Mouse (Mus musculus) ES-E14 (cell line): ENCODE results near the gene Tbc1d10c. TPM values are rescaled to one million over a fixed set of nuclear protein-coding genes. Genes with fewer than 3 reads are reported as not detected.

Experiments used
- DNase-seq: peaks from one replicate; pipeline ENCODE4 v3.0.0-alpha.2; 2013; ENCODE audit warnings: low read depth, low spot score
- H3K27ac ChIP-seq: 2 replicates; pipeline ENCODE4 v1.5.1; 2012; ENCODE audit warnings: low read depth, mild to moderate bottlenecking, low read length, moderate library complexity, mixed read lengths; ENCODE audit not compliant: poor library complexity, insufficient read depth, severe bottlenecking
- H3K36me3 ChIP-seq: 2 replicates; pipeline ENCODE4 v1.6.1; 2012; ENCODE audit warnings: mild to moderate bottlenecking, low read length, moderate library complexity, mixed read lengths; ENCODE audit not compliant: control insufficient read depth, poor library complexity, insufficient read depth, severe bottlenecking
- H3K4me1 ChIP-seq, 2 experiments: fragments of 150-350 bp in 1 of 2; sonication (generic) in 1 of 2; 2 replicates each; pipeline ENCODE4 v1.6.1; 2012; ENCODE audit warnings: low read length in 2 of 2, mild to moderate bottlenecking in 1 of 2, mixed read lengths in 1 of 2; ENCODE audit not compliant: control insufficient read depth in 2 of 2, insufficient read depth in 2 of 2, poor library complexity in 1 of 2
- H3K4me3 ChIP-seq, 2 experiments: fragments of 150-350 bp in 1 of 2; sonication (generic) in 1 of 2; 2 replicates each; pipeline ENCODE4 v1.5.1; 2012; ENCODE audit warnings: low read length in 2 of 2, low read depth in 1 of 2, mild to moderate bottlenecking in 1 of 2, mixed read lengths in 1 of 2; ENCODE audit not compliant: insufficient read depth in 1 of 2, poor library complexity in 1 of 2, severe bottlenecking in 1 of 2
- H3K9ac ChIP-seq: 2 replicates; pipeline ENCODE4 v1.6.1; 2012; ENCODE audit warnings: low read depth, mild to moderate bottlenecking, low read length, mixed read lengths; ENCODE audit not compliant: poor library complexity, insufficient read depth, severe bottlenecking
- H3K9me3 ChIP-seq: fragments of 150-350 bp; sonication (generic); 2 replicates; pipeline ENCODE4 v1.6.1; 2012; ENCODE audit warnings: low read depth, mild to moderate bottlenecking, low read length; ENCODE audit not compliant: control insufficient read depth, insufficient read depth
- CHD2 ChIP-seq: IDR thresholded peaks from 2 replicates; pipeline ENCODE4 v1.6.1; 2014; ENCODE audit warnings: mild to moderate bottlenecking, low read depth, low read length, inconsistent platforms
- HCFC1 ChIP-seq: IDR thresholded peaks from 2 replicates; pipeline ENCODE4 v1.6.1; 2012; ENCODE audit warnings: low read length, inconsistent platforms, borderline replicate concordance; ENCODE audit not compliant: insufficient read depth
- MAFK ChIP-seq: IDR thresholded peaks from 2 replicates; pipeline ENCODE4 v1.6.1; 2014; ENCODE audit warnings: mild to moderate bottlenecking, low read depth, low read length, inconsistent platforms; ENCODE audit not compliant: insufficient read depth
- ZC3H11A ChIP-seq: IDR thresholded peaks from 2 replicates; pipeline ENCODE4 v1.6.1; 2012; ENCODE audit warnings: low read depth, mild to moderate bottlenecking, inconsistent platforms, low read length, borderline replicate concordance
- ZNF384 ChIP-seq: IDR thresholded peaks from 2 replicates; pipeline ENCODE4 v1.6.1; 2012; ENCODE audit warnings: low read depth, low read length, inconsistent platforms
- in situ Hi-C, 2 experiments: fragments of 600-800 bp; cut with MboI; formaldehyde crosslinking; loops; one replicate each; pipeline ENCODE4 v1.15.1; 2025; ENCODE audit warnings: low sequenced_read_pairs in 2 of 2, inconsistent platforms in 1 of 2; ENCODE audit not compliant: unreplicated experiment in 2 of 2
- total RNA-seq: library from RNA; depleted of rRNA; stranded (reverse); fragments of 300-350 nt; gene quantifications from 2 replicates; pipeline ENCODE4 v1.2.3, GENCODE M21; 2012

Tbc1d10c gene
- total RNA-seq, 1 experiment = 2.9 TPM

DNA sequence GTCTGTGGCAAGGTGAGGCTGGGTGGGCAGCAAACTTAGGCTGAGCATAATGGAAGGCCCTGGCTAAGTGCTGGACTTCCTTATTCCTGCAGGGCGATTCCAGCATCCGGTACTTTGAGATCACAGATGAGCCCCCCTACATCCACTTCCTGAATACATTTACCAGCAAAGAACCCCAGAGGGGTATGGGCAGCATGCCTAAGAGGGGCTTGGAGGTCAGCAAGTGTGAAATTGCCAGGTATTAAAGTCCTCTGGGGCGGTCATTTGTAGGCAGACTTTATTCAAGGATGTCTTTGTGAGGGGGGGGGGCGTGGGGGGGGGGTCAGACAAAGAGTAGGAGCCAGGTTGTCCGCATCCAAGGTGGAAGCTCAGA is 39.6 kb downstream of the Tbc1d10c start:
- Histone ChIP-seq H3K9me3 (no peaks in the 10 kb centered on the region), H3K4me3 (no peak overlapping the region), H3K27ac (no peak overlapping the region), H3K9ac (no peak overlapping the region), H3K36me3 (peaks cover 25% of the 10 kb centered on the region), H3K4me1 (peaks cover 3 to 60% of the 10 kb centered on the region in 2 experiments)
- TF ChIP-seq ZC3H11A = no peak
- no peak for DNase-seq
- in situ Hi-C loops = no loop called here

- H3K4me1 ChIP-seq = peaks cover 3 to 57% of the 10 kb centered on the region in 2 experiments
- H3K9ac ChIP-seq = no peak overlapping the region
- TF ChIP-seq HCFC1 (no peak), ZC3H11A (no peak), ZNF384 (no peak), MAFK (no peak)
- in situ Hi-C loops = no loop called here
- peaks cover 25% of the 10 kb centered on the region for H3K36me3 ChIP-seq
- H3K27ac ChIP-seq = no peak overlapping the region
- H3K9me3 ChIP-seq = no peaks in the 10 kb centered on the region
- no peak overlapping the region for H3K4me3 ChIP-seq
- DNase-seq = no peak
Measured at GRCm38 (mm10) chr19:4150567-4151487, 40.3 kb downstream of the Tbc1d10c start.

- no peak for DNase-seq
- Histone ChIP-seq H3K9me3 (no peaks in the 10 kb centered on the region), H3K4me1 (peaks cover 3 to 54% of the 10 kb centered on the region in 2 experiments), H3K27ac (no peak overlapping the region), H3K36me3 (peaks cover 25% of the 10 kb centered on the region), H3K9ac (peak overlapping the region; percentile 15; the same call in 1 of the 2 replicates), H3K4me3 (0 out of 4 replicates have a peak overlapping the region, but pooled peaks of 1 of the 2 experiments have one; percentile 2)
- TF ChIP-seq ZNF384 = no peak
- TF ChIP-seq HCFC1 = no peak
- TF ChIP-seq ZC3H11A = no peak
- no peak for TF ChIP-seq CHD2
- no peak for TF ChIP-seq MAFK
- in situ Hi-C loops = no loop called here
Measured at GRCm38 (mm10) chr19:4149764-4150461, 41.2 kb downstream of the Tbc1d10c start.

DNA sequence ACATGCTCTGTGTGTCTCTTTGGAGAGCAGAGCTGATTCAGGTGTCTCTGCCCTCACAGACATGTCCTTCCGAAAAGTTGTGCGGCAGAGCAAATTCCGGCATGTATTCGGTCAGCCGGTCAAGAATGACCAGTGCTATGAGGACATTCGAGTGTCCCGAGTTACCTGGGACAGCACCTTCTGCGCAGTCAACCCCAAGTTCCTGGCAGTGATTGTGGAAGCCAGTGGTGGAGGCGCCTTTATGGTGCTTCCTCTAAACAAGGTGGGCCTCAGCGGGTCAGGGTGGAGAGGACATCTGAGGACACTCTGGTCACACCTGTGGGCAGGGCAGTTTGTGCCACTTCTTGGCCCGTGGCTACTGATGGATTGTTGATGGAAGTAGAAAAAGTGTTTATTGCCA is 41.8 kb downstream of the Tbc1d10c start:
- Histone ChIP-seq H3K9ac (peak overlapping the region; percentile 86; the same call in 1 of the 2 replicates), H3K9me3 (no peaks in the 10 kb centered on the region), H3K27ac (no peak overlapping the region), H3K36me3 (peaks cover 25% of the 10 kb centered on the region), H3K4me3 (peak overlapping the region; percentile 85 to 86), H3K4me1 (peaks cover 3 to 48% of the 10 kb centered on the region in 2 experiments)
- in situ Hi-C loops = no loop called here
- DNase-seq = no peak
- TF ChIP-seq MAFK = no peak
- TF ChIP-seq HCFC1 = no peak
- no peak for TF ChIP-seq ZNF384
- TF ChIP-seq ZC3H11A = no peak
- no peak for TF ChIP-seq CHD2
